Mouse (Mus musculus): ENCODE measurements around the gene Pex14.
"Not testable (repeated sequence)": the region's sequence is repeated elsewhere in the genome, so short reads cannot be mapped to it uniquely, and the experiment has no call there.

Pex14 gene

DNA sequence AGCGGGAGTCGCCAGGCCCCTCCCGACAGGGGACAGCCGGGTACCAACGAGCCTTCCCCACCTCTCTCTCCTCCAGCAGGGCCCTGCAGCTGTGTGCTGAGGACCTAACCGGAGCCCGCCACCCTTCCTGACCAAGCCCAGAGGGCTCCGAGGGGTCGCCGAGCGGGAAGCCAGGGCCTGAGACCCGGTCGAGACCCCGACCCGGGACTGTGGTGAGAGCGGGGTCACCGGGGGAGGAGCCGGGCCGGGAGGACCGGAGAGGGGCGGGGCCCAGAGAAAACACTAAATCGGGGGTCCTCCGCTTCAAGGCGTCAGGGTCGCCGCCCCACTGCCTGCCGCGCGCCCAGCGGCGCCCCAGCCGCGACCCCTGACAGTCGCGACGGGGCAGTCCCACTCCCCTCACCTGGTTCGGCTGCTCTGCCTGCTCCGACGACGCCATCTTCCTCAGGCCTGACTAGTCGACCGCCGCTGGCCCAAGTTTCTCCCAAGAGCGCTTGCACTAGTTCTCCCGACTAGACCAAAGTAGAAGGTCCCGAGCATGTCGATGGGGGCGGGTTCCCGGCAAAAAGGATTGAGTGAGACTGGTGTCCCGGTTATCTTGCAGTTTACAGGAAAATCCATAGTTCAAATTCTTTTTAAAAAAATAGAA lies at the start of gene Pex14:
Pex14 (minus strand) TSS at position 508 of the 649 bp plus-strand sequence.
- DNase-seq (ENCODE audit: low spot score): peak; percentile 90

DNA sequence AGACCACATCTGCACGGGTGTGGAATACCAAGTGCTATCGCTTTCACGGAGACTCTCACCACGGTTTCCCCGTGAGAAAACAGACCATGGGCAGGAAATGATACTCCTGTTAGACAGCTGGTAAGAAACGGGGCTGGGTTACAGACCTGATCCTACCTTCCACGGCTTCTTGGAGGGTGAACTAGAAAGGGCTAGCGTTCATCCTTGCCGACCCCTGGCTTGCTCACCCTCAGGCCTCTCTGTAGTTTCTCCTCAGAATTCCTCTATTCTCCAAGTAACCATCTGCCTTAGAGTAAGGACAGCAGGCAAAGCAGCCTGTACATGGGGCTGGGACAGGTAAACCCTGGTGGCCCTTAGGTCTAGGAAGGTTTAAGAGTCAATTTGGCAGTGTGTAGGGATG lies 49.5 kb upstream of the Pex14 start:
- DNase-seq (ENCODE audit: low spot score): no peak

DNA sequence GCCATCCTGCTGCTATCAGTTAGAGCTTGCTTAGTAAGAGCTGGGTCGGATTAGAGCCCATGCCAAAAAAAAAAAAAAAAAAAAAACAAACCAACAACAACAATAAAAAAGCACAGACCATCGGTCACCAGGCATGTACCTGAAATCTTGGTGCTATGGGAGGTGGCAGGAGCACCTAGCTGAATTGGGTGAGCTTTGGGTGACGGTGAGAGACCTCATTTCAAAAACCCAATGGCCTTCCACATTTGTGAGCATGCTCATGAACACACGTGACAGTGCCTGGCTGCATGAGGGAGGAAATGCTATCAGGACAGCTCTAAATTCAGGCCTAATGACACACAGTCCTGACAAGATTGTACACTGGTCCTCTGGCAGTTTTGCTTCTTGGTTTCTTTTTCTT lies 48.4 kb upstream of the Pex14 start:
- no peak for DNase-seq (ENCODE audit: low spot score)

- DNase-seq (ENCODE audit: low spot score): no peak
These were observed 47.9 kb upstream of the Pex14 start for GRCm38 (mm10) chr4:149147528-149147927.

GRCm38 (mm10) chr4:149145151-149145550 lies 45.5 kb upstream of the Pex14 start:
- no peak for DNase-seq (ENCODE audit: low spot score)

DNA sequence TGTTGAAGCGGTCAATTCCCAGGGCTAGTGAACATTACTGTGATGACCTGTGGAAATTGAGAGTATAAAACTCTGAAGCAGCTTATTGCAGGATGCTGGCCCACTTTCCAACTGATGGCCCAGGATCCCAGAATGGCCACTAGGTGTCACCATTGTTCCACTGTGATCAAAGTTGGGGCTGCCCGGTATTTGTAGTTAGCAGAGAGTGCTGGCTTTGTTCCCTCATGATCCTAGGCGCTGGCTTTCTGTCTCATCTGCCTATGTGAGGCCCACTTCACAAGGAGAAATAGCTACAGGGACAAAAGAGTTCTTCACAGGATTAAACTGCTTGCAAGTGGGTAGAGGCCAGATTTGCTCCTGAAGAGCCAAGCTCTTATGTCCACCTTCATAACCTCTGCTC lies 44.8 kb upstream of the Pex14 start:
- peak; percentile 89 for DNase-seq (ENCODE audit: low spot score)

DNA sequence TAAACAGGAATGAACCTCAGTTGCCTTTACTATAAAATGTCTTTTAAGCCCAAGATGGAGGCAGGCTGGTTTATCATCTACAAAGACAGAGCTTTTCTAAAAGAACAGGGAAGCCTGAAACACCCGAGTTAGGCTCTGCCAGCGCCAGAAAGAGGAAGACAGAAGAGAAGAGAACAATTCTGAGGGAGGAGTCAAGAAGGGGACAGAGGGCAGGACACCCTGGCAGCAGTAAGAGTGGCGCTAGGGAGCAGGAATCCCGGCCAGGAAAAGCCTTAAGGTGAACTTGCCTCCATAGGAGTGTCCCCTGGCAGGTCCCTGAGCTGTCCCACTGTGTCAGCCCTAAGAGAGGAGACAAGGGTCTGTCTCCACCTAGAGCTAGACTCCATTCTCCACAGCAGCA lies 43.9 kb upstream of the Pex14 start:
- no peak for DNase-seq (ENCODE audit: low spot score)

- DNase-seq (ENCODE audit: low spot score): no peak
These were observed 38.8 kb upstream of the Pex14 start for GRCm38 (mm10) chr4:149138515-149138914.

DNA sequence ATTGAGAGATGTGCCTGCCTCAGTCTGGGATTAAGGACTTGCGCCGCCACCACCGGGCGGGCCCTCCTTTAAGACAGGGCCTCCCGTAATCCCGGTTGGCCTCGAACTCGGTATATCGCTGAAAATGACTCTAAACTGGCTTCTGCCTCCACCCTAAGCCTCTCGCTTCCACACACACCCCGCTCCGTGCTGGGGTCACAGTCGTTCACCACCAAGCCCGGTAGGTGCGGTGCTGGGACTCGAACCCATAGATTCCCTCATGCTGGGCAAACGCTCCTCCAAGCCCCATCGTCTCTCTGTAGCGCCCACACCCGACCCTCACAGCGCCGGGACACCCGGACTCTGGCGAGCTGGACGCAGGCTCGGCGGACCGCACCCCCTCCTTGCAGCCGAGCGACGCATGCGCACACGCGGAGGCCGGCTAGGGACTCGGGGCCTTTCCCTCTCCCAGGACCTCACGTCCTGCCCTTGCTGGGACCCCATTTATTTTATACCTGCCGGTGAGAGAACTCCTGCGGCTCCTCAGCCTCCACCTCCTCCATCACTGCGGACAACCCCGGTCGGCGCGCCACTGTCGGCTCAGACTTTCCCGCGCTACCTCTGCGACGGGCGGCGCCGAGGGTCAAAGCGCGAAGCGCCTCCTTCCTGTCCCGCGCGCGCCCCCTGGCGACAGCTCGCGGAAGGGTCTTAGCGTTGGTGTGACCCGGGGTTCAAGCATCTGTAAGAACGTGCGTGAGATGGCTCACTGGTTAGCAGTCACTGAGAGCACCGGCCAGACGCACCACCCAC lies 37.5 kb upstream of the Pex14 start, which contains the start of gene Cenps:
Cenps (minus strand) TSS at position 648 of the 789 bp plus-strand sequence.
- DNase-seq (ENCODE audit: low spot score): peak; percentile 89

DNA sequence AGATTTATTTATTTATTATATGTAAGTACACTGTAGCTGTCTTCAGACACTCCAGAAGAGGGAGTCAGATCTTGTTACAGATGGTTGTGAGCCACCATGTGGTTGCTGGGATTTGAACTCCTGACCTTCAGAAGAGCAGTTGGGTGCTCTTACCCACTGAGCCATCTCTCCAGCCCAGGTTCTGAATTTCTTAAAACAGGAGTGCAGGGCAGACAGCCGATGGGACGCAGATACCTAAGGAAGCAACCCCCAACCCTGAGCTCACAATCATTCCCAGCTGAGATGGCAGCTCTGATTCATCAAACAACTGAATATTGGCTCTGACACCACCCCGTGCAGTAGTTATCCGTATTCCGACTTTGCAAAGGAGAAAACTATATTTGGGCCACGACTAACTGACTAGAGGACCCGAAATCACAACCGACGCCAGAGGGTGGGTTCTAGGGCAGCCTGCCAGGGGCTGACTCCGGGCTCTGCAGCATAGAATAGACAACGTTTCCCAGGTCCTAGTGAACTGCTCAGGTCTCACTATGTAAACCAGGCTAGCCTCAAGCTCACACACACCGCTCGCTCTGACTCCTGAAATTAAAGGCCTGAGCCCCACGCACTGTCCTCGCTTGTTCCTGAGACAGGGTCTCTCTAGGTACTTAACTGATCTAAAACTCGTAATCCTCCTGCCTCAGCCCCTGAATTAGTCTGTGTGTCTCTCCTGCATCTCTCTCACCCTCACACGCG lies 36.6 kb upstream of the Pex14 start:
- no peak for DNase-seq (ENCODE audit: low spot score)

DNA sequence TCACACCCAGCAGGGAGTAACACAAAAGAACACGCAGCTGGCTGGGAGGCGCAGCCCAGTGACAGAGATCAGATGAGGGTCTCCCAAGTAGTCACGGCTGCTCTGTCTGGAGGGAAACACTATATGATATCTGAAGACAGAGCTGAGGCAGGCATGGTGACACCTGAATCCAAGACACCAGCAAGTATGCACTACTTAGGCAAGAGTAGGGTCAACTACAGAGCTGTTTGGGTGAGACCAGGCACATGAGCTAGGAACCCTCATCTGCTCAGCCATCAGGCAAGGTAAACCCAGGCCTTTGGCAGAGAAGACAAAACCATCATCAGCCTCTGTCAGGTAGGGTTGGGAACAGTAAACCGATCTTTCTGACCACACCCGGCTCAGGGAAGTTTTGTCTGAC lies 33.7 kb upstream of the Pex14 start:
- no peak for DNase-seq (ENCODE audit: low spot score)

DNA sequence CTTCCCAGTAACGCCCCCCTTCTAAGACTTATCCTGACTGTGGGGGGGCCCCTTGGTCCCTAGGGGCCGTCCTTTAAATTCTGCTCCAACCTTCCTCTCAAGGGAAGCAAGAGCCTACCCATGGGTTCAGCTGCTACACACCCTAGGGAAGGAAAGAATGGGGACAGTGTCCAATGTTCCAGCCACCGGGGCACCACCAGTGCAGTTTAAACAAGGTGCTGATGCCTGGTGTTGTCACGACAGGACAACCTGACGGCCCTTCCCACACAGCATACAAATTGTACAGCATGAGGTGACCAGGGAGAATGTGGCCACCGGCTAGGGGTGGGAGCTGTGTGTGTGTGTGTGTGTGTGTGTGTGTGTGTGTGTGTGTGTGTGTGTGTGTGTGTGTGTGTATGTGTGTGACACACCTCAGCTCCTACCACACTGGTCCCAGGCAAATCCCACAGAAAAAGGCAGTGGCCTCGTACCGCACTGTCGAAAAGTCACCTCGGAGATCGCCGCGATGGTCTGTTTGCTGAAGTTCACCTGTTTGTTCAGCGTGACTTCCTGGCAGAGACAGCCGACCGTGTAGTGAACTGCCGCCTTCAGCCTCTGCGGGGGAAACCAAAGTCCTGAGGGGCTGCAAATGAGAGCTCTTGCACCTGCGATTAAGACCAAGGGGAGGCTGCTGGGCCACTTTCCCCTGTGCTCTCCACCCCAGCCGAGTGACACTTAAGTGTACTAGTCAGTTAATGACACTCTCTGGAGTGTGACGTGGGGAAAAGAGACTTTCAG lies 32.3 kb upstream of the Pex14 start:
- DNase-seq (ENCODE audit: low spot score): no peak

DNA sequence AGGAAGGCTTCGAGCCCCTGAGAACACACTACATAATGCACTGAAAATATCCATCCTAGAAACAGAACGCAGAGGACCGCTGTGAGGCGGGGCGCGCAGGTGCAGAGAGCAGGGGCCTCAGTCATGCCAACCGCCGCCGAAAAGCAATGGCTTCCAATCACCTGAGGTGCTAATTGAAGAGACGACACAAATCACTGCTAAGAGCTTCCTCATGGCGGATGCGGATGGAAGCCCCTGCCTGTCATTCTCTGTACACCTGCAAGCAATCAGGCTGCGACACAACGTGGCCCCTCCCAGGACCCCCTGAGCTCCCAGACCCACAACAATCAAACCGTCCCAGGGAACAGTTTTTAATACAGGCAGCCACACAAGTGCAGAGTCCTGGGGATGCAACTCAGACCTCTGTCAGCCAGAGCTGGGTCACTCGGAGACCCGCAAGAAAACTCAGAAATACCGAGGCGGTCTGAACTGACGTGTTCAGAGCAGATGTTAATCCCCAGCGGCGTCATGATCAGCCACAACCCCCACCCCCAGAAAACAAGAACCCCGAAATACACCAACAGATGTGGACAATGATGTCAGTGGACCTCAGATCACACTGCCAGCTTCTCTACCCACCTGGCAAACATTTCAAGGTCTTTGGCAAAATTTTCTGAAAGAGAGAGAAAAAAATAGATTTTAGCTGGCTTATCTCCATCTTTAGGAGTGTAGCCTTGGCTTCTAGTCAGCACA lies 31.5 kb upstream of the Pex14 start:
- no peak for DNase-seq (ENCODE audit: low spot score)

GRCm38 (mm10) chr4:149128467-149128866 lies 28.8 kb upstream of the Pex14 start:
- no peak for DNase-seq (ENCODE audit: low spot score)

DNA sequence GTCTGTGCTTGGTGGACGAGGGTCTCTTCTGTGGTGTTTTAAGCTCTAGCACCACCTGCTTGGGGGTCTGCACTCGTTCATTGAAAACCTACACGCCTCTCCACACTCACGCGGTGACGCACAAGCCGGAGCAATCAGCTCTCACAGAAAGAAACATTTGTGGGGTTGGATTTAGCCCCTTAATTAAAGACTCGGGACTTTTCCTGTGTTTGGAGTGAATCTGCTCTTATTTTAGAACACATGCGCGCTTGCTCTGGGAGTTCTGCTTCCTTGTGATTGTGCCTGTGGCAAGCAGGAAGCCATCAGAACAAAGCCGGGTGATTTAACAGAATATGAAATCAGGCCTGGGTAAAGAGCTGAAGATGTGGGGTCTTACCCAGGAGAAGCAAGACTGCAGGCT lies 27.0 kb upstream of the Pex14 start, which contains the start of gene Cort:
Cort (minus strand) TSS at position 101 of the 400 bp plus-strand sequence.
- DNase-seq (ENCODE audit: low spot score): no peak

GRCm38 (mm10) chr4:149126115-149126509 lies 26.4 kb upstream of the Pex14 start:
- DNase-seq (ENCODE audit: low spot score): no peak

DNA sequence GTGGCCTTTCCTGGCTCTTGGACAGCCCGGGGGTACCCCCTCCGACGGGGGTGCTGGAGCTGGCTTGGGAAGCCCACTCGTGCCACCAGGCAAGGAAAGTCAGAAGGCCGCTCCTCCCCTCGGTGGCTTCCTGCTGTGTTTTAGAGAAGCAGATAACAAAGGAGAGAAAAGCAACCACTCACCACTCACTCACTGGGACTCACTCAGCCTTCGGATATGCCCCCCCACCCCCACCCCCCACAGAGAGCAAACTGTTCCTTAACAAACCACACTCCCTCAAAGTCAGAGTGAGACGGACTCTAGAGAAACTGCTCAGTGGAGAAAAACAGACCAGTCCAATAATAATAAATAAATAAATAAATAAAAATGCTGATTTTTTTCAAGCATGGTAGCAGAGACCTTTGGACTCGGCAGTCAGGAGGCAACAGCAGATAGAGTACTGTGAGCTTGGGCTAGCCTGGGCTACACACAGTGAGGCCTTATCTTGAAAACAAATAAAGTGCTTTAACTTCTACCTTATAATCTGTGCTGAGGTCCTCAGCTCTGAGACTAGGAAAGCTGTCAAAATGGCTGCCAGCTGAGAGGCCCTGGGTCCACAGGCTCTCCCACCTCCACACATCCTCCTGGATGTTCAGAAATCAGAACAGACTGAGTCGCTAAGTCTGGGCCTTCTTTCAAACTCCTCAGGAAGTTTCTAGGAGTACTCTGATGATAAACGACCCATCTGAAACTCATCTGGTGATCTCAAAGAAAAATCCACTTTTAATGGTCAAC lies 25.9 kb upstream of the Pex14 start:
- no peak for DNase-seq (ENCODE audit: low spot score)

- no peak for DNase-seq (ENCODE audit: low spot score)
These were observed 23.8 kb upstream of the Pex14 start for GRCm38 (mm10) chr4:149123432-149123831.

GRCm38 (mm10) chr4:149119978-149120562 lies 20.4 kb upstream of the Pex14 start:
- not testable (repeated sequence) for DNase-seq (ENCODE audit: low spot score)

Data from layer of hippocampus, adult 11-12 months (tissue).